Mouse (Mus musculus): ENCODE data around the gene Brk1.
A peak's percentile ranks its signal among the peaks of the same experiment; 100 is the strongest.

Gene Brk1

GRCm38 (mm10) chr6:113624989-113625770 is 20.6 kb downstream of the Brk1 start:
- DNase-seq, result no peak

- no peak for DNase-seq
Observed at GRCm38 (mm10) chr6:113630322-113630721, 25.8 kb downstream of the Brk1 start.

GRCm38 (mm10) chr6:113632863-113633262 is 28.3 kb downstream of the Brk1 start:
- DNase-seq, result no peak

- DNase-seq, result peak; percentile 94
Observed at GRCm38 (mm10) chr6:113638302-113639040, 33.9 kb downstream of the Brk1 start, which contains the start of gene Irak2. TSS of gene Irak2 (plus strand) at chr6:113638467.

GRCm38 (mm10) chr6:113639201-113639600 is 34.6 kb downstream of the Brk1 start:
- DNase-seq, result peak; percentile 58

- no peak for DNase-seq
Observed at GRCm38 (mm10) chr6:113642605-113643004, 38.0 kb downstream of the Brk1 start.

- no peak for DNase-seq
Observed at GRCm38 (mm10) chr6:113643021-113643420, 38.4 kb downstream of the Brk1 start.

- DNase-seq, result no peak
Observed at GRCm38 (mm10) chr6:113643967-113644366, 39.4 kb downstream of the Brk1 start.

GRCm38 (mm10) chr6:113644808-113645207 is 40.2 kb downstream of the Brk1 start:
- DNase-seq, result peak; percentile 68

GRCm38 (mm10) chr6:113649346-113650196 is 45.0 kb downstream of the Brk1 start:
- no peak for DNase-seq

- no peak for DNase-seq
Observed at GRCm38 (mm10) chr6:113650197-113650640, 45.6 kb downstream of the Brk1 start.

- DNase-seq, result no peak
Observed at GRCm38 (mm10) chr6:113651626-113652025, 47.1 kb downstream of the Brk1 start.

GRCm38 (mm10) chr6:113653551-113653950 is 49.0 kb downstream of the Brk1 start:
- no peak for DNase-seq

GRCm38 (mm10) chr6:113654102-113654501 is 49.5 kb downstream of the Brk1 start:
- no peak for DNase-seq

GRCm38 (mm10) chr6:113654753-113655397 is 50.3 kb downstream of the Brk1 start:
- DNase-seq, result no peak

- no peak for DNase-seq
Observed at GRCm38 (mm10) chr6:113655475-113655874, 50.9 kb downstream of the Brk1 start.

- DNase-seq, result peak; percentile 53
Observed at GRCm38 (mm10) chr6:113656847-113657246, 52.3 kb downstream of the Brk1 start.

- DNase-seq, result peak; percentile 38
Observed at GRCm38 (mm10) chr6:113658226-113658625, 53.7 kb downstream of the Brk1 start.

GRCm38 (mm10) chr6:113659648-113660491 is 55.3 kb downstream of the Brk1 start:
- DNase-seq, result no peak

GRCm38 (mm10) chr6:113660492-113661352 is 56.1 kb downstream of the Brk1 start:
- DNase-seq, result no peak

Data from kidney, adult 11 months (tissue).